Mouse (Mus musculus) cerebellum, adult 2 months (tissue): ENCODE measurements around the gene Ifitm1. TPM values are rescaled to one million over a fixed set of nuclear protein-coding genes. Genes with fewer than 3 reads are reported as not detected.
A peak's percentile ranks its signal among the peaks of the same experiment; 100 is the strongest.

ENCODE experiments used
- DNase-seq, 2 experiments: peaks; one replicate each; pipeline ENCODE4 v3.0.0; 2021
- H3K27ac ChIP-seq: fragments of 200-500 bp; 2 replicates; pipeline ENCODE4 v1.5.1; 2012; ENCODE audit warnings: low read length, control low read depth, inconsistent platforms; ENCODE audit not compliant: insufficient read depth
- H3K27me3 ChIP-seq: fragments of 200-500 bp; 2 replicates; pipeline ENCODE4 v1.6.1; 2012; ENCODE audit warnings: inconsistent platforms, mild to moderate bottlenecking, low read length, moderate library complexity; ENCODE audit not compliant: control insufficient read depth, insufficient read depth
- H3K4me1 ChIP-seq: fragments of 200-500 bp; 2 replicates; pipeline ENCODE4 v1.6.1; 2011; ENCODE audit warnings: low read length; ENCODE audit not compliant: control insufficient read depth, insufficient read depth
- H3K4me3 ChIP-seq: fragments of 200-500 bp; replicated peaks from 2 replicates; pipeline ENCODE3; 2011; ENCODE audit warnings: mild to moderate bottlenecking, low read depth, low read length, control low read depth; ENCODE audit not compliant: insufficient read depth
- CTCF ChIP-seq: fragments of 200-500 bp; IDR thresholded peaks from 2 replicates; pipeline ENCODE4 v1.5.1; 2011; ENCODE audit warnings: low read depth, mild to moderate bottlenecking, control low read depth, low read length, moderate library complexity, borderline replicate concordance; ENCODE audit not compliant: insufficient read depth
- POLR2A ChIP-seq: fragments of 200-500 bp; IDR thresholded peaks from 2 replicates; pipeline ENCODE4 v1.6.1; 2011; ENCODE audit warnings: low read length, control low read depth, borderline replicate concordance; ENCODE audit not compliant: insufficient read depth
- WGBS: fragments of 180-500 bp; shearing (Covaris S2); methylation state at CpG from one replicate; pipeline ENCODE4 v1.1.7; 2018; 5-methylcytosine and 5-hydroxymethylcytosine counted together
- polyA plus RNA-seq: library from polyadenylated mRNA; depleted of rRNA; stranded (reverse); fragments of >200 nt; gene quantifications from 2 replicates; pipeline ENCODE4 v1.2.3, GENCODE M21; 2012

Gene Ifitm1
- polyA plus RNA-seq, 1 experiment = 20.0 TPM

GRCm38 (mm10) chr7:140938436-140938835, 28.6 kb upstream of the Ifitm1 start:
- TF ChIP-seq POLR2A (no peak), CTCF (no peak)
- Histone ChIP-seq H3K27me3 (no peaks in the 10 kb centered on the region; the same call in 1 of the 2 replicates), H3K4me1 (no peaks in the 10 kb centered on the region), H3K4me3 (no peak overlapping the region), H3K27ac (no peak overlapping the region)
- WGBS = 41% methylated on average over 3 of the region's 3 CpGs
- no peak for DNase-seq

GRCm38 (mm10) chr7:140938896-140939295, 28.1 kb upstream of the Ifitm1 start:
- TF ChIP-seq CTCF (no peak), POLR2A (no peak)
- Histone ChIP-seq H3K27ac (no peak overlapping the region), H3K27me3 (no peaks in the 10 kb centered on the region; the same call in 1 of the 2 replicates), H3K4me1 (no peaks in the 10 kb centered on the region), H3K4me3 (no peak overlapping the region)
- no peak for DNase-seq
- 23% methylated on average over 2 of the region's 2 CpGs for WGBS

GRCm38 (mm10) chr7:140939669-140940171, 27.3 kb upstream of the Ifitm1 start:
- no peak for TF ChIP-seq POLR2A
- TF ChIP-seq CTCF = no peak
- Histone ChIP-seq H3K4me1 (no peaks in the 10 kb centered on the region), H3K27ac (no peak overlapping the region), H3K4me3 (no peak overlapping the region), H3K27me3 (no peaks in the 10 kb centered on the region; the same call in 1 of the 2 replicates)
- 23% methylated on average over 8 of the region's 8 CpGs for WGBS
- no peak for DNase-seq

- H3K27ac ChIP-seq = no peak within 1 kb of the TSS
- TF ChIP-seq POLR2A = no peak
- TF ChIP-seq CTCF = peak; percentile 76
- H3K4me1 ChIP-seq = no peaks in the 10 kb centered on the region
- 4% methylated on average over 33 of the region's 33 CpGs for WGBS
- H3K27me3 ChIP-seq = no peaks in the 10 kb centered on the region
- peak; percentile 50 to 53 for DNase-seq
- H3K4me3 ChIP-seq = peak within 1 kb of the TSS; percentile 41
These were observed 25.6 kb upstream of the Ifitm1 start, which contains the start of gene Pgghg for GRCm38 (mm10) chr7:140941222-140942051. Gene Pgghg, plus strand, starts transcription at chr7:140941391.

GRCm38 (mm10) chr7:140942341-140942740, 24.7 kb upstream of the Ifitm1 start:
- 60% methylated on average over 9 of the region's 9 CpGs for WGBS
- Histone ChIP-seq H3K27ac (no peak overlapping the region), H3K4me1 (no peaks in the 10 kb centered on the region), H3K4me3 (no peak overlapping the region), H3K27me3 (no peaks in the 10 kb centered on the region)
- no peak for DNase-seq
- TF ChIP-seq POLR2A (no peak), CTCF (no peak)

GRCm38 (mm10) chr7:140942811-140943210, 24.2 kb upstream of the Ifitm1 start:
- Histone ChIP-seq H3K27me3 (no peaks in the 10 kb centered on the region), H3K4me1 (no peaks in the 10 kb centered on the region), H3K4me3 (no peak overlapping the region), H3K27ac (no peak overlapping the region)
- 94% methylated on average over 10 of the region's 10 CpGs for WGBS
- TF ChIP-seq CTCF (no peak), POLR2A (no peak)
- DNase-seq = no peak

- TF ChIP-seq POLR2A (no peak), CTCF (no peak)
- H3K27ac ChIP-seq = no peak overlapping the region
- WGBS = 75% methylated on average over 4 of the region's 4 CpGs
- H3K27me3 ChIP-seq = no peaks in the 10 kb centered on the region
- no peak for DNase-seq
- H3K4me1 ChIP-seq = no peaks in the 10 kb centered on the region
- H3K4me3 ChIP-seq = no peak overlapping the region
These were observed 23.7 kb upstream of the Ifitm1 start for GRCm38 (mm10) chr7:140943356-140943755.

- TF ChIP-seq CTCF (no peak), POLR2A (no peak)
These were observed 22.8 kb upstream of the Ifitm1 start for GRCm38 (mm10) chr7:140944236-140944635.

More at GRCm38 (mm10) chr7:140944236-140944635, 22.8 kb upstream of the Ifitm1 start:
- DNase-seq = no peak
- H3K4me3 ChIP-seq = no peak overlapping the region
- no peaks in the 10 kb centered on the region for H3K4me1 ChIP-seq
- no peak overlapping the region for H3K27ac ChIP-seq
- WGBS = 82% methylated on average over 7 of the region's 7 CpGs
- H3K27me3 ChIP-seq = no peaks in the 10 kb centered on the region
